Mouse (Mus musculus) layer of hippocampus, adult 18-20 months (tissue): ENCODE measurements at regions not wholly inside any gene's neighbourhood (a gene's known extent, or its start where the extent isn't known, plus 50 kb on each side); places are given as distances from the start of the nearest gene placed in this dataset.
A peak's percentile ranks its signal among the peaks of the same experiment; 100 is the strongest.
"Not testable (repeated sequence)": the region's sequence is repeated elsewhere in the genome, so short reads cannot be mapped to it uniquely, and the experiment has no call there.

Source experiments
- DNase-seq, 2 experiments: peaks; one replicate each; pipeline ENCODE4 v3.0.0; 2022; ENCODE audit warnings: low spot score in 2 of 2

DNA sequence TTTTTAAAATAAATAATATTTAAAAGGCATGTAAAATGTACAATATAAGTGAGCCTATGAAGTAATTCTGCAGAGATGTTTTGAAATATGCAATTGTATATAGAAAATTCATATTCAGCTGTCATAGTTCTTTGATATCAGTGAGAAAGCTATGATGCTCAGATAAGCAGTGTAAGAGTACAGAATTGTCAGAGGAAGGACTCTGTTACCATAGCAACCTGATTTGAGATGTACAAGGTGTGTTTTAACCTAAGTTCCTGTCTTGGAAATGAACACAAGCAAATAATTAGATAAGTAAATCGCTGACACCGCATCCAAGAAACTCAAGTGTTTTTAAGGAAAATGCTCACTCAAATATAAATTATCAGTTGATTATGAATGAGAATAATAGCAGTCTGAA is 271.8 kb downstream of the Gabrg2 start:
- DNase-seq, result no peak

DNA sequence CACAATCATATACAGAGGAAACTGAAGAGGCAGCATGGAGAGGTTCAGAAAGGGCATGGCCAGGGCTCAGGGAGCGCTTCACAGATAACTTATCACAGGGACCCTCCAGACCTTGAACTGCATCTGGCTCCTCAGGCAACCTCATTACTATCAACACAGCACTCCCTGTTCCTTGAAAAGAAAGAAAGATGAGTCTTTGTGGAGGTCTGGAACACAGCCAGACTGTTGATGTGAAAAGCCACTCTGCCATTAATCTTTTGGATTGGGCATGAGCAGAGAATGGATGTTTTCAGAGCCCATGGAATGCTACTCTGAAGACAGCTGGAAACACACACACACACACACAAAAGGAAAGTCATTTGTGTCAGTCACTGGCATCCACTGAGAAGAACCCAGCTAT is 284.0 kb downstream of the Gabrg2 start:
- DNase-seq, result no peak

DNA sequence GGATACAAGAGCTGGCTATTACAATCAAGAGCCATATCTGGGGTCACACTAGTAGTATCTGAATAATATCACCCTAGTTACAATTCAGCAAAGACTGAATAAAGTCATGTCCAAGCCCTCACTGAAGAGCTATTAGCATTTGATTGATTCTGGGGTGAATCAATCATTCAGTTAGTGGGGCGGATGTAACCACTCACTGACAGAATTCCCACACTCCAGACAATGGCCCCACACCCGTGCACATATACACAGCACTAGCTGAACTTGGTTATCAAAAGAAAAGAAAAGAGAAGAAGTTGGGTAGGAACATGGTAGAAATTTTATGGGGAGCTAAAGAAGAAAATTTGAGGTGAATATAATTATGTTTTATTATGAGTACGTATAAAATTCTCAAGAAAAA is 310.0 kb downstream of the Gabrg2 start:
- no peak for DNase-seq

DNA sequence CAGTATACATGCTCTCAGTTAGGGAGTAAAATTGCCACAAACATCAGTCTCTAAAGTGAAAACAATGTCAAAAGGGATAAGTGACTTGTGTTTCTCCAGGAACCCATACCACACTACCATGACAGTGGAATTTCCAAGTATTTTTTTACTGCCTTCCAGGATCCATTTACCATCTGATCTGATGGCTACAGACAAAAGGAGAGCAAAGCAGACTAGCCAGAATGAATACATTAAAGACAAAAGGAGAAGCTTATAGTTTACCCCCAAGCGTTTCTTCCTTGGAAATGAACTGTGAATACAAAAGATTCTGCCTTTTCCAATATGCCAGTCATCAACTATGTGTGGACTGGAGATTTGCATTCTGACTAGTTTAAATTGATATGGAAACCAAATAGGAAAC is 317.7 kb downstream of the Gabrg2 start:
- no peak for DNase-seq

DNA sequence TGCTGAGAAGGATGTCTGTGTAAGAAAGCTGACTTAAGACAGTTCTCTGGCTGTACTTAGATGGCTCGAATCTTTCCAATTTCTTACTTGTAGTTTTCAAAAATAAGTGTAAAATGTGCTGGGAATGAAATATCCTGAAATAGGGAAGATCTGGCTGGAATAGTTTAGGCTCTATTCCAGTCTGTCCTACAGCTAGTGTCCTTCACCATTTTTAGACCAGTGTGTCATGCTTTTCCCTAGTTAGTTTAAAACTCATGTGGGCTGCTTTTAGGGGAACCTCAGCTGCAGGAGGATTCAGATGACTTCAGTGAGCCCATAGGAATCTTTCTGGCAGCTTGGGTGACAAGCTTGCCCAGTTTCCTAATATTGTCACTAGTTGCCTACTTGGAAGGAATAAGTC is 348.1 kb downstream of the Gabrg2 start:
- DNase-seq, result no peak

DNA sequence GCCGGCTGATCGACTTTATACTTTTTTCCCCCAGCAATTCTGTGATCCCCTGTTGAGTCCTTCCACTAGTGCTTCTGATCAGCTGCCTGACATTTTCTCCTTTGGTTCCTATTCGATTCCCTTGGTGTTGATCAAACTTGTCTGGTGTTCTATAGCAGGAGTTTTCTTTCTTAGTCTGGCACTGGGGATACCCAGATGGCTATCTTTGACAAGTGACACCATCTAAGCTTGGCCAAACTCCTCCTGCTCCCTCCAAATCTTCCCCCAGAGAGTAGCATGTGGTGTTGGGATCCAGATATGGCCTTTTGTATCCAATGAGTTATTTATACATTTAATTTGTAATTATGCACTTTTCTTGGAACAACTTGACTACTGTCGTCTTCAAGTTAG is 355.2 kb downstream of the Gabrg2 start:
- no peak for DNase-seq

DNA sequence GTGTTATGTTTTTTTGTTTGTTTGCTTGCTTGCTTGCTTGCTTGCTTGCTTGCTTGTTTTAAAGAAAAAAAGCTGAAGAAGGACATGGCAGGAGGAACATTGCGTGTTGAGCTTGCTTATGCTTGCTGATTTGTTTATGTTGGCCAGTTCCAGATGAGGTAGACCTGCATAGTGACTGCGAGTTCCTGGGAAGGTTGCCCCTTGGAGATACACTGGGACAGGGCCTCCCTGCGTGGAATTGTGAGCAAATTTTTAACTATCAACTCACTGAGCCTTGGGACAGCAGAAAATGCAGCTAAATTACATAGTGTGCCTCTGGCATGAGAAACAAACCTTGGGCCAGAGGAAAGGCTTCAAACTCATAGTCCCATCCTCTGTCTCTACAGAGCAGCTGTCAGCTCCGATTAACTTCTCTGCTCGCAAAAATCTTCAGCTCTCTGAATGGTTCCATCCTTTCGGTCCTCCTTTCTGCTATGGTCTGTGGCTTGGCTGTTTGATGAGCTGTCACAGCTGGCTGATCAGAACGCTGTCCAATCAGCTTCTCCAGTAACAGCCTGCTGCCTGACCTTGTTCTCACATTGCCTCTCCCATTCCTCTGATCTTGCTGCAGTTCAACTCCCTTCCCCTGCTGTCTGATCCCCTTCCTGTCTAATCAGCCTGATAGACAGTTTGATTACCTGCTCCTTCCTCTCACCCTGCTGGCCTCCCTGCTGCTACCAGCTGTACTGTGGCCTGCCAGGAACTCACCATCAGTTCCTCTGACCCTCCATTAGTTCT is 355.7 kb downstream of the Gabrg2 start:
- no peak for DNase-seq

DNA sequence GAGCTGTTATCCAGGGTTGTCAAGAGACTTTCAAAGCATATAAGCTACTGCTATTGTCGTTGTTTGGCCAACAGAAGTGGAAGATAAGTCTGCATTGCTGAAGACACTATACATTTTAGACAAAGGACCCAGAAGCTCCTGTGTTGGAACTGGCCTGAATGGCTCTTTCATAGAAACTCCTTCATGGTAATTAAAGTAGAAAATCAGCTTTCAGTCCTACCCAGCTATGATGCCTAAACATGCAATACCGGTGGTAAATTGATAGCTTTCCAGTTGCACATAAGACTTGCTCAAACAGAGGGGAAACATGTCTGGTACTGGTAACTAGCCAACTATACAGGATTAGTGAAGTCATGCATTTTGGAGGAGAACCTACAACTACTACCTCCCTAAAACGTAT is 356.6 kb downstream of the Gabrg2 start:
- DNase-seq, result no peak

DNA sequence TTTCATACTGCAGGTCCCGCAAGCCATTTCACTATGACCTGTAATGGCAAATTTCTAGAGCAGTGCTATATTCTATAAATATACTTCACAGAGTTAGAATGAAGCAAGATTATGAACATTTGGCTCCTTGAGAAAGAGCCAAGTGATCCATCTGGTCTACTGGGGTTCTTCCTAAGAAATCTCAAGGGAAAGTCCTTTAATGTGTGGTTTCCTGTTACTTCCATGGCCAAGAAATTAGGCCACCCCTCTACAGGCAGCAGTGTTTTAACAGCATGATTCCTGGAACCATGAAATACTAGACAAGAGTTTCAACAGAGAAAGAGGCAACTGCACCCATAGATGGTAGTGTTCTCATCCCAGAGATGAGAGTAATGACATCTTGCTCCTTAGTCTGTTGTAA is 401.7 kb downstream of the Gabrg2 start:
- DNase-seq, result peak in 1 of 2 experiments; percentile 46

DNA sequence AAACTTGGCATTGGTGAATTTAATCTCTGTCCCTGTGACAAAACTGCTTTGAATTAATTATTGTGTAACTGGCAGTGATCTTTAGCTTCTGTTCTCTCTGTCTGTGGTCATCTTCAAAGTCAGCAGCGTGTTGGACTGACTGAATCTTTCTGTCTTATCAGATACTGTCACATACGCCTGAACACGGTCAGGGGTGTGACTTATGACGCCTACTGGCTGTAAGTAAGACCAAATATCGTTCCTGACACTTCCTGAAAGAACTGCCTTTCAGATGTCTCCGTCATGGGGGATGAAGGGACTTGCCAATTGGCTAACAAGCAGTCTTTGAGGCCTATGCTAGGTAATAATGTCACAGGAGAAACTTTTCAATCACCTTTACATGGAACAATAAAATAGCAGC is 402.2 kb downstream of the Gabrg2 start:
- no peak for DNase-seq

DNA sequence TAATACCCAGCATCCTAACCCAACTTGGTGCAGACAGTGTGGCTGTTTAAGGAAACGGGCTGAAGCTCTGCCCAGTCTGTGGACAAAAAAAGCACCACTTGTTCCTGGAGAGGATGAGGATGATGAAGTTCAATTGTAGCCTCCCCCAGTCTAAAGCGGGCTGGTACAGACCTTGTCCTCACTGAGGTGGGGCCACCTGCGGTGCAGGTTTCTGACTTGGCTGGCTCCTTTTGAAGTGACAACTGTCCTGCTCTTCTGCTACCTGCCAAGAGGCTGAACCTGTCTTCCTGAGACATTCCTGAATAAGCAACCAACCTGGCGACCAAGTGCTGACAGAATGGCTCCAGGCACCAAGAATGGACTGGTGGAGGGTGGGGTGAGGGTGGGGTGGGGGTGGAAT is 409.2 kb downstream of the Gabrg2 start:
- not testable (repeated sequence) for DNase-seq
